Mouse (Mus musculus) right cerebral cortex, postnatal 36 days (tissue): ENCODE measurements around the gene Stradb.
"Not testable (repeated sequence)": the region's sequence is repeated elsewhere in the genome, so short reads cannot be mapped to it uniquely, and the experiment has no call there.

Experiments
- DNase-seq, 2 experiments: peaks; one replicate each; pipeline ENCODE4 v3.0.0; 2022; ENCODE audit warnings: low spot score in 2 of 2, mixed read lengths in 1 of 2

Gene Stradb

GRCm38 (mm10) chr1:58973366-58974221 is at the start of gene Stradb, which contains the start of gene Trak2:
TSS of gene Stradb (plus strand) at chr1:58973522.
TSS of gene Trak2 (minus strand) at chr1:58973430.
- peak; percentile 94 to 95 for DNase-seq

GRCm38 (mm10) chr1:58926664-58927063 is 46.7 kb upstream of the Stradb start:
- no peak for DNase-seq

GRCm38 (mm10) chr1:58936746-58937605 is 36.3 kb upstream of the Stradb start:
- DNase-seq, result no peak

- no peak for DNase-seq
Measured at GRCm38 (mm10) chr1:58937606-58938099, 35.7 kb upstream of the Stradb start.

GRCm38 (mm10) chr1:58945523-58945922 is 27.8 kb upstream of the Stradb start:
- DNase-seq, result no peak

- DNase-seq, result no peak
Measured at GRCm38 (mm10) chr1:58945960-58946670, 27.2 kb upstream of the Stradb start.

- DNase-seq, result no peak
Measured at GRCm38 (mm10) chr1:58946718-58947117, 26.6 kb upstream of the Stradb start.

GRCm38 (mm10) chr1:58949561-58950106 is 23.7 kb upstream of the Stradb start:
- DNase-seq, result no peak

GRCm38 (mm10) chr1:58950899-58951648 is 22.2 kb upstream of the Stradb start:
- no peak for DNase-seq

- no peak for DNase-seq
Measured at GRCm38 (mm10) chr1:58951841-58952240, 21.5 kb upstream of the Stradb start.

GRCm38 (mm10) chr1:58952526-58952925 is 20.8 kb upstream of the Stradb start:
- DNase-seq, result no peak

GRCm38 (mm10) chr1:58952997-58953396 is 20.3 kb upstream of the Stradb start:
- no peak for DNase-seq

- DNase-seq, result no peak
Measured at GRCm38 (mm10) chr1:58953686-58954434, 19.5 kb upstream of the Stradb start.

GRCm38 (mm10) chr1:58954578-58955410 is 18.5 kb upstream of the Stradb start:
- no peak for DNase-seq

- no peak for DNase-seq
Measured at GRCm38 (mm10) chr1:58955716-58956115, 17.6 kb upstream of the Stradb start.

GRCm38 (mm10) chr1:58956229-58956628 is 17.1 kb upstream of the Stradb start:
- DNase-seq, result no peak

- no peak for DNase-seq
Measured at GRCm38 (mm10) chr1:58957931-58958330, 15.4 kb upstream of the Stradb start.

GRCm38 (mm10) chr1:58958789-58959526 is 14.4 kb upstream of the Stradb start:
- not testable (repeated sequence) for DNase-seq
